Comparison of ENCODE assay signal across 14 mouse cellular contexts in genomic region chr5:112288193-112289141, GRCm38 (mm10). TPM values are rescaled to one million over a fixed set of nuclear protein-coding genes. Genes with fewer than 3 reads are reported as not detected.
DNase-seq lines count a peak whose midpoint lies in the region; ATAC-seq and TF ChIP-seq lines count a peak whose summit lies in the region.
"Had no signal": no experiment of that assay in that cellular context is flagged by ENCODE, and none has a peak within 500 bp of the region (broad histone marks: within the 10 kb centered on the region; RNA-seq: fewer than 3 reads in every experiment).

No protein-coding gene starts in this region.

- DNase-seq in hindbrain, postnatal 0 days (ENCODE audit: low spot score), result no peak
- DNase-seq in ES-CJ7 (ENCODE audit: low read depth, low spot score), result peak; percentile 45
- DNase-seq in heart, embryonic 10.5 days (ENCODE audit: low spot score), result no peak
- DNase-seq in frontal cortex, postnatal 36 days (ENCODE audit: low spot score in 2 of 2), result no peak
- DNase-seq in cerebellum, adult 11 months, result no peak
- no peak for DNase-seq in midbrain, embryonic 14.5 days
- DNase-seq: adrenal gland, adult 8-10 months; cerebellum, adult 9-11 months; gastrocnemius, postnatal 10 days; layer of hippocampus, adult 9-11 months; spleen, adult 18-20 months had no signal

- no peak overlapping the region for H3K4me2 ChIP-seq in hindbrain, embryonic 13.5 days
- no peak overlapping the region for H3K4me2 ChIP-seq in hindbrain, postnatal 0 days (ENCODE audit: low read depth, low read length)
- H3K4me2 ChIP-seq in liver, embryonic 16.5 days (ENCODE audit: low read depth, low read length), result no peak overlapping the region
- H3K4me2 ChIP-seq in midbrain, embryonic 14.5 days (ENCODE audit: low read length), result no peak overlapping the region

- ATAC-seq in hindbrain, embryonic 13.5 days (ENCODE audit: low FRiP score), result no peak
- no peak for ATAC-seq in hindbrain, postnatal 0 days
- ATAC-seq in liver, embryonic 16.5 days (ENCODE audit: low read depth), result no peak
- ATAC-seq in midbrain, embryonic 14.5 days (ENCODE audit: low FRiP score, low TSS enrichment), result no peak

- no peak overlapping the region for H3K9ac ChIP-seq in hindbrain, embryonic 13.5 days
- no peak overlapping the region for H3K9ac ChIP-seq in hindbrain, postnatal 0 days (replicated peaks; ENCODE audit: low read length)
- no peak overlapping the region for H3K9ac ChIP-seq in liver, embryonic 16.5 days (ENCODE audit: low read depth, low read length)
- no peak overlapping the region for H3K9ac ChIP-seq in midbrain, embryonic 14.5 days (replicated peaks; ENCODE audit: low read length)

- H3K27me3 ChIP-seq in hindbrain, embryonic 13.5 days, result no peaks in the 10 kb centered on the region
- H3K27me3 ChIP-seq in hindbrain, postnatal 0 days (ENCODE audit: insufficient read depth, low read length), result no peaks in the 10 kb centered on the region
- H3K27me3 ChIP-seq in heart, embryonic 10.5 days (ENCODE audit: insufficient read depth, poor library complexity, severe bottlenecking), result no peaks in the 10 kb centered on the region
- no peaks in the 10 kb centered on the region for H3K27me3 ChIP-seq in liver, embryonic 16.5 days (ENCODE audit: control insufficient read depth, insufficient read depth, low read depth, low read length)
- H3K27me3 ChIP-seq in midbrain, embryonic 14.5 days (ENCODE audit: control insufficient read depth, insufficient read depth, low read length), result no peaks in the 10 kb centered on the region

- TF ChIP-seq CTCF in hindbrain, postnatal 0 days (IDR thresholded peaks at IDR 0.05; ENCODE audit: low read depth), result no peak

- H3K4me3 ChIP-seq in hindbrain, embryonic 13.5 days, result no peak overlapping the region
- H3K4me3 ChIP-seq in hindbrain, postnatal 0 days (ENCODE audit: low read length), result no peak overlapping the region
- no peak overlapping the region for H3K4me3 ChIP-seq in heart, embryonic 10.5 days
- no peak overlapping the region for H3K4me3 ChIP-seq in liver, embryonic 16.5 days (ENCODE audit: low read depth, low read length)
- H3K4me3 ChIP-seq in midbrain, embryonic 14.5 days (replicated peaks; ENCODE audit: low read depth, low read length), result no peak overlapping the region
- H3K4me3 ChIP-seq: erythroblast, embryonic 14.5 days had no signal

- WGBS in hindbrain, embryonic 13.5 days, result 85% methylated on average over 9 of the region's 9 CpGs
- WGBS in hindbrain, postnatal 0 days, result 88% methylated on average over 9 of the region's 9 CpGs
- WGBS in heart, embryonic 10.5 days, result 74% methylated on average over 9 of the region's 9 CpGs
- WGBS in liver, embryonic 16.5 days (ENCODE audit: insufficient replicate concordance), result 68% methylated on average over 8 of the region's 9 CpGs
- WGBS in midbrain, embryonic 14.5 days, result 87% methylated on average over 9 of the region's 9 CpGs

- peaks cover 54% of the 10 kb centered on the region for H3K4me1 ChIP-seq in hindbrain, embryonic 13.5 days (replicated peaks)
- H3K4me1 ChIP-seq in hindbrain, postnatal 0 days (ENCODE audit: insufficient read depth, low read length), result peaks cover 8% of the 10 kb centered on the region; the same call in 1 of the 2 replicates
- peaks cover 65% of the 10 kb centered on the region for H3K4me1 ChIP-seq in heart, embryonic 10.5 days
- peaks cover 65% of the 10 kb centered on the region for H3K4me1 ChIP-seq in liver, embryonic 16.5 days (ENCODE audit: control insufficient read depth, low read depth, low read length)
- no peaks in the 10 kb centered on the region for H3K4me1 ChIP-seq in midbrain, embryonic 14.5 days (ENCODE audit: control insufficient read depth, insufficient read depth, low read length)

- no peaks in the 10 kb centered on the region for H3K36me3 ChIP-seq in hindbrain, embryonic 13.5 days
- no peaks in the 10 kb centered on the region for H3K36me3 ChIP-seq in hindbrain, postnatal 0 days (ENCODE audit: insufficient read depth, low read length)
- H3K36me3 ChIP-seq in heart, embryonic 10.5 days, result no peaks in the 10 kb centered on the region
- no peaks in the 10 kb centered on the region for H3K36me3 ChIP-seq in liver, embryonic 16.5 days (ENCODE audit: control insufficient read depth, insufficient read depth)
- no peaks in the 10 kb centered on the region for H3K36me3 ChIP-seq in midbrain, embryonic 14.5 days (ENCODE audit: control insufficient read depth, insufficient read depth, low read length)

- 0 out of 2 replicates have a peak overlapping the region, but pooled peaks have one; percentile 12 for H3K27ac ChIP-seq in hindbrain, embryonic 13.5 days
- no peak overlapping the region for H3K27ac ChIP-seq in hindbrain, postnatal 0 days
- 0 out of 2 replicates have a peak overlapping the region, but pooled peaks have one; percentile 31 for H3K27ac ChIP-seq in heart, embryonic 10.5 days
- peak overlapping the region; percentile 4; the same call in 1 of the 2 replicates for H3K27ac ChIP-seq in liver, embryonic 16.5 days (ENCODE audit: low read length)
- H3K27ac ChIP-seq in midbrain, embryonic 14.5 days (replicated peaks; ENCODE audit: low read depth, low read length), result no peak overlapping the region

- H3K9me3 ChIP-seq in hindbrain, embryonic 13.5 days, result no peaks in the 10 kb centered on the region
- no peaks in the 10 kb centered on the region for H3K9me3 ChIP-seq in hindbrain, postnatal 0 days (ENCODE audit: low read length)
- H3K9me3 ChIP-seq in heart, embryonic 10.5 days, result no peaks in the 10 kb centered on the region
- H3K9me3 ChIP-seq in liver, embryonic 16.5 days (replicated peaks; ENCODE audit: control insufficient read depth, low read length), result no peaks in the 10 kb centered on the region
- H3K9me3 ChIP-seq in midbrain, embryonic 14.5 days (ENCODE audit: control insufficient read depth, low read length), result no peaks in the 10 kb centered on the region

RNA-seq across cellular contexts. Expression of gene Tpst2, which starts 12.0 kb away (rescaled TPM):
- 26.9 and 30.0 TPM in 2 replicates for polyA plus RNA-seq in hindbrain, embryonic 13.5 days (2015; fragmentation: Nextera tagmentation; extraction: Ambion mirVana)
- 46.9 and 57.0 TPM in 2 replicates for total RNA-seq in hindbrain, postnatal 0 days (2014; rRNA removed)
- polyA plus RNA-seq in hindbrain, postnatal 0 days (2015; fragmentation: Nextera tagmentation; extraction: Ambion mirVana), result 34.4 and 37.0 TPM in 2 replicates
- 34.1 and 41.2 TPM in 2 replicates for polyA plus RNA-seq in heart, embryonic 10.5 days (2016; fragmentation: Nextera tagmentation; extraction: Ambion mirVana)
- polyA plus RNA-seq in liver, embryonic 16.5 days (2015; fragmentation: Nextera tagmentation; extraction: Ambion mirVana), result 38.5 and 38.8 TPM in 2 replicates
- polyA plus RNA-seq in midbrain, embryonic 14.5 days (2014; fragmentation: Nextera tagmentation; extraction: Ambion mirVana), result 24.7 and 26.4 TPM in 2 replicates

RNA-seq across cellular contexts. Expression of gene Crybb1, which starts 32.9 kb away (rescaled TPM):
- 5.2 and 5.5 TPM in 2 replicates for polyA plus RNA-seq in hindbrain, embryonic 13.5 days (2015; fragmentation: Nextera tagmentation; extraction: Ambion mirVana)
- total RNA-seq in hindbrain, postnatal 0 days (2014; rRNA removed), result 8.0 and 11.7 TPM in 2 replicates
- 14.2 and 14.6 TPM in 2 replicates for polyA plus RNA-seq in hindbrain, postnatal 0 days (2015; fragmentation: Nextera tagmentation; extraction: Ambion mirVana)
- polyA plus RNA-seq in heart, embryonic 10.5 days (2016; fragmentation: Nextera tagmentation; extraction: Ambion mirVana), result not detected in 2 replicates
- 0.28 and 0.32 TPM in 2 replicates for polyA plus RNA-seq in liver, embryonic 16.5 days (2015; fragmentation: Nextera tagmentation; extraction: Ambion mirVana)
- 1.9 and 3.8 TPM in 2 replicates for polyA plus RNA-seq in midbrain, embryonic 14.5 days (2014; fragmentation: Nextera tagmentation; extraction: Ambion mirVana)
- polyA plus RNA-seq: erythroblast, embryonic 14.5 days had no signal

RNA-seq across cellular contexts. Expression of gene Cryba4, which starts 36.1 kb away (rescaled TPM):
- polyA plus RNA-seq in hindbrain, embryonic 13.5 days (2015; fragmentation: Nextera tagmentation; extraction: Ambion mirVana), result 1.9 and 3.3 TPM in 2 replicates
- total RNA-seq in hindbrain, postnatal 0 days (2014; rRNA removed), result 0.26 and 1.8 TPM in 2 replicates
- polyA plus RNA-seq in hindbrain, postnatal 0 days (2015; fragmentation: Nextera tagmentation; extraction: Ambion mirVana), result 1.6 and 2.4 TPM in 2 replicates
- 0.20 TPM in 1 of 2 replicates, not detected in the other for polyA plus RNA-seq in heart, embryonic 10.5 days (2016; fragmentation: Nextera tagmentation; extraction: Ambion mirVana)
- polyA plus RNA-seq in liver, embryonic 16.5 days (2015; fragmentation: Nextera tagmentation; extraction: Ambion mirVana), result 0.49 and 0.67 TPM in 2 replicates
- polyA plus RNA-seq in midbrain, embryonic 14.5 days (2014; fragmentation: Nextera tagmentation; extraction: Ambion mirVana), result 0.93 and 1.2 TPM in 2 replicates
- polyA plus RNA-seq: erythroblast, embryonic 14.5 days had no signal

RNA-seq across cellular contexts. Expression of gene Tfip11, which starts 37.7 kb away (rescaled TPM):
- polyA plus RNA-seq in hindbrain, embryonic 13.5 days (2015; fragmentation: Nextera tagmentation; extraction: Ambion mirVana), result 32.2 and 33.7 TPM in 2 replicates
- 16.5 and 20.2 TPM in 2 replicates for total RNA-seq in hindbrain, postnatal 0 days (2014; rRNA removed)
- 24.3 and 24.4 TPM in 2 replicates for polyA plus RNA-seq in hindbrain, postnatal 0 days (2015; fragmentation: Nextera tagmentation; extraction: Ambion mirVana)
- polyA plus RNA-seq in heart, embryonic 10.5 days (2016; fragmentation: Nextera tagmentation; extraction: Ambion mirVana), result 26.4 and 26.9 TPM in 2 replicates
- 11.8 and 12.6 TPM in 2 replicates for polyA plus RNA-seq in liver, embryonic 16.5 days (2015; fragmentation: Nextera tagmentation; extraction: Ambion mirVana)
- polyA plus RNA-seq in midbrain, embryonic 14.5 days (2014; fragmentation: Nextera tagmentation; extraction: Ambion mirVana), result 29.1 and 29.9 TPM in 2 replicates

RNA-seq across cellular contexts. Expression of gene Srrd, which starts 54.4 kb away (rescaled TPM):
- 53.6 and 60.2 TPM in 2 replicates for polyA plus RNA-seq in hindbrain, embryonic 13.5 days (2015; fragmentation: Nextera tagmentation; extraction: Ambion mirVana)
- 84.3 and 92.0 TPM in 2 replicates for total RNA-seq in hindbrain, postnatal 0 days (2014; rRNA removed)
- polyA plus RNA-seq in hindbrain, postnatal 0 days (2015; fragmentation: Nextera tagmentation; extraction: Ambion mirVana), result 49.1 and 56.0 TPM in 2 replicates
- polyA plus RNA-seq in heart, embryonic 10.5 days (2016; fragmentation: Nextera tagmentation; extraction: Ambion mirVana), result 26.7 and 40.5 TPM in 2 replicates
- polyA plus RNA-seq in liver, embryonic 16.5 days (2015; fragmentation: Nextera tagmentation; extraction: Ambion mirVana), result 12.6 and 12.9 TPM in 2 replicates
- 52.4 and 68.6 TPM in 2 replicates for polyA plus RNA-seq in midbrain, embryonic 14.5 days (2014; fragmentation: Nextera tagmentation; extraction: Ambion mirVana)

Comparison
In these comparisons a context has a peak if more than half of its experiments do, and no peak if none do; other contexts are left out.
1. H3K27ac ChIP-seq: peak in hindbrain, embryonic 13.5 days (single experiment), heart, embryonic 10.5 days (single experiment) and liver, embryonic 16.5 days (single experiment); none in hindbrain, postnatal 0 days (single experiment) and midbrain, embryonic 14.5 days (single experiment).